Mouse (Mus musculus): ENCODE measurements around the gene Fstl1. TPM values are rescaled to one million over a fixed set of nuclear protein-coding genes. Genes with fewer than 3 reads are reported as not detected.
A peak's percentile ranks its signal among the peaks of the same experiment; 100 is the strongest.

Fstl1 gene
- total and polyA plus RNA-seq, 3 experiments = 0.08 to 0.35 TPM; not detected in 1

DNA sequence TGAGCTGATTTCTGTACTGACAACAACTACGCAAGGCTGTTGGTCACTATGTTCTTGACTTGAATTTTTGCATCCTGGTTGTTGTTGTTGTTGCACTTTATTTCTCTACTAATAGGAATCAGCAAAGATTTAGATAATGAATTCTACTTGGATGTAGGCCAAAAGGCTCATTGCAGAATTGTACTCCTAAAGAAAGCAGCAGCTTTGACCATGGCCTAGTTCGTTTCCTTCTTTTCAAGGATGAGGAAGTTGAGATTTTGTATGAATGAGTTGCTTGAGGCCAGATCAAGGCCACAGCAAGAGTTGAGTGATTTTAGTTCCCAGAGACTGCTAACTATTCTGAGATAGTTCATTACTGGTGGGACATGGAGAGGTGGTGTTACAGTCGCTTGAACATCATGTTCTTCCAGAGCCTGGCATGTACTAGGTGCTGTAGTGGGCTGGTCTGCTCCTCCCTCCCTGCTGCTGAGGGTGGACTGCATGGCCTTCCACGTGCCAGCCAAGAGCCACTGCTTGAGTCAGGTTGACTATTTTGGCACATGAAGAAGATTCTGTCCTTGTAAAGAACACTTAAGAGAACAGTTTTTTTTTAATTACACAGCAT is 94.5 kb downstream of the Fstl1 start:
- Histone ChIP-seq H3K4me3 (ENCODE audit: control insufficient read depth in 1 of 2, insufficient read depth in 1 of 2, low read depth in 2 of 2, low read length in 2 of 2) (no peak overlapping the region), H3K27me3 (ENCODE audit: control insufficient read depth in 1 of 2, insufficient read depth in 2 of 2, low read length in 2 of 2) (no peaks in the 10 kb centered on the region), H3K79me2 (ENCODE audit: control insufficient read depth, insufficient read depth, low read length, poor library complexity) (peaks cover 52% of the 10 kb centered on the region), H3K4me1 (ENCODE audit: control insufficient read depth in 1 of 2, insufficient read depth in 2 of 2, low read length in 2 of 2) (peaks cover 4 to 22% of the 10 kb centered on the region in 2 experiments), H3K27ac (ENCODE audit: control insufficient read depth, low read depth, low read length) (0 out of 2 replicates have a peak overlapping the region, but pooled peaks have one; percentile 16), H3K9me3 (replicated peaks; ENCODE audit: insufficient read depth, low read length) (no peaks in the 10 kb centered on the region), H3K9ac (ENCODE audit: control insufficient read depth, low read depth, low read length, poor library complexity, severe bottlenecking) (no peak overlapping the region), H3K36me3 (ENCODE audit: control insufficient read depth in 1 of 2, insufficient read depth in 2 of 2, low read length in 2 of 2) (peaks cover 4 to 29% of the 10 kb centered on the region in 2 experiments)
- DNase-seq (ENCODE audit: low read depth, low spot score) = peak; percentile 70
- TF ChIP-seq TCF12 (IDR thresholded peaks at IDR 0.05; ENCODE audit: low read depth, low read length) (no peak), POLR2AphosphoS2 (IDR thresholded peaks at IDR 0.05; ENCODE audit: low read length) (no peak), NELFE (IDR thresholded peaks at IDR 0.05; ENCODE audit: low read depth, low read length) (no peak), HCFC1 (IDR thresholded peaks at IDR 0.05; ENCODE audit: low read depth, low read length) (no peak), CHD2 (IDR thresholded peaks at IDR 0.05; ENCODE audit: low read length) (no peak), SMC3 (IDR thresholded peaks at IDR 0.05; ENCODE audit: low read depth, low read length) (no peak), ELF1 (IDR thresholded peaks at IDR 0.05; ENCODE audit: low read depth, low read length) (no peak), E2F4 (IDR thresholded peaks at IDR 0.05; ENCODE audit: borderline replicate concordance, low read depth, low read length) (no peak), UBTF (IDR thresholded peaks at IDR 0.05; ENCODE audit: borderline replicate concordance, insufficient read depth, low read depth, low read length) (no peak), MXI1 (IDR thresholded peaks at IDR 0.05; ENCODE audit: low read depth, low read length) (no peak), MYC (IDR thresholded peaks at IDR 0.05; ENCODE audit: low read depth, low read length) (no peak), RAD21 (IDR thresholded peaks at IDR 0.05; ENCODE audit: low read depth, low read length) (no peak), MYB (IDR thresholded peaks at IDR 0.05; ENCODE audit: low read depth, low read length) (no peak)

DNA sequence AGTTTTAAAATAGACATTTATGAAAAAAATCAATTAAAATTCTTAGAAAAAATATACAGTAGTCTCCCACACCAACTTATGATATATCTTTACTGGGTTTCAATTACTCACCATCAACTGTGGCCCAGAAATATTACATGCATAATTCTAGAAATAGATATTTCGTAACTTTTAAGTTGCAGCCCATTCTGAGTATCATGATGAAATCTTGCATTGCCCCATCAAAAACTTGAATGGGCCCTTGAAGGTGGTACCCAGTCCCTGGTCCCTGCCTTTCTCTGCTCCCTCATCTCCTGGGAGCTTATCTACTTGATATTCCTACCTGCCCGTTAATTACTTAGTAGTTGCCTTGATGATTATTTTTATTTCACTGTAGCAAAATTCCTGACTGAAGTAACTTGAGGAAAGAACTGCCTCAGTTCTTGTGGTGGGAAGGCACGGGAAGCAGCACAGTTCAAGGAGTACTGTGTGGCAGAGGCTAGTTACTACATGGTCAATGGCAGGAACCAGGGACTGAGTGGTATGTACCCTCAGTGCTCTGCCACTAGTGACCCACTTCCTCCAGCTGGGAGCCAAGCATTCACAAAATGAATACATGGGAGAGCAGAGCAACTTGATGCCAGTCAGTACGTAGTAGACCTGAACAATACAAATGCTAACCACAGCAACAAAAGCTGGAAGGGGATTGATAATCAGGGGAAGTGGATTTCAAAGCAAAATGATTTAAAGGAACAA is 98.0 kb downstream of the Fstl1 start:
- Histone ChIP-seq H3K4me3 (ENCODE audit: control insufficient read depth in 1 of 2, insufficient read depth in 1 of 2, low read depth in 2 of 2, low read length in 2 of 2) (no peak overlapping the region), H3K79me2 (ENCODE audit: control insufficient read depth, insufficient read depth, low read length, poor library complexity) (peaks cover 48% of the 10 kb centered on the region), H3K27ac (ENCODE audit: control insufficient read depth, low read depth, low read length) (no peak overlapping the region), H3K9ac (ENCODE audit: control insufficient read depth, low read depth, low read length, poor library complexity, severe bottlenecking) (no peak overlapping the region), H3K27me3 (ENCODE audit: control insufficient read depth in 1 of 2, insufficient read depth in 2 of 2, low read length in 2 of 2) (no peaks in the 10 kb centered on the region), H3K36me3 (ENCODE audit: control insufficient read depth in 1 of 2, insufficient read depth in 2 of 2, low read length in 2 of 2) (peaks cover 21 to 36% of the 10 kb centered on the region in 2 experiments), H3K9me3 (replicated peaks; ENCODE audit: insufficient read depth, low read length) (no peaks in the 10 kb centered on the region), H3K4me1 (ENCODE audit: control insufficient read depth in 1 of 2, insufficient read depth in 2 of 2, low read length in 2 of 2) (peaks cover 4 to 26% of the 10 kb centered on the region in 2 experiments)
- DNase-seq (ENCODE audit: low read depth, low spot score) = no peak
- TF ChIP-seq MAFK (IDR thresholded peaks at IDR 0.05; ENCODE audit: borderline replicate concordance, low read depth, low read length) = no peak
- TF ChIP-seq ZNF384 (IDR thresholded peaks at IDR 0.05; ENCODE audit: low read depth, low read length) = no peak
- TF ChIP-seq MYC (IDR thresholded peaks at IDR 0.05; ENCODE audit: low read depth, low read length) = no peak
- no peak for TF ChIP-seq ELF1 (IDR thresholded peaks at IDR 0.05; ENCODE audit: low read depth, low read length)
- no peak for TF ChIP-seq JUND (IDR thresholded peaks at IDR 0.05; ENCODE audit: low read depth, low read length)
- TF ChIP-seq EP300 (IDR thresholded peaks at IDR 0.05; ENCODE audit: low read depth in 1 of 2, low read length in 2 of 2) = no peak
- no peak for TF ChIP-seq NELFE (IDR thresholded peaks at IDR 0.05; ENCODE audit: low read depth, low read length)
- TF ChIP-seq MEF2A (IDR thresholded peaks at IDR 0.05; ENCODE audit: extremely low read depth, insufficient replicate concordance, low read depth, low read length, poor library complexity, severe bottlenecking) = no peak
- TF ChIP-seq CTCF (IDR thresholded peaks at IDR 0.05 in 2 of 3, conservative IDR thresholded peaks at IDR 0.05 in 1 of 3; ENCODE audit: control insufficient read depth in 1 of 3, insufficient read depth in 1 of 3, low read depth in 2 of 3, low read length in 3 of 3, poor library complexity in 1 of 3, severe bottlenecking in 1 of 3) = no peak
- TF ChIP-seq BHLHE40 (IDR thresholded peaks at IDR 0.05; ENCODE audit: borderline replicate concordance, low read depth, low read length) = no peak
- TF ChIP-seq E2F4 (IDR thresholded peaks at IDR 0.05; ENCODE audit: borderline replicate concordance, low read depth, low read length) = no peak
- no peak for TF ChIP-seq TBP (IDR thresholded peaks at IDR 0.05; ENCODE audit: low read depth, low read length)
- no peak for TF ChIP-seq POLR2AphosphoS5 (IDR thresholded peaks at IDR 0.05; ENCODE audit: borderline replicate concordance, low read depth, low read length)
- no peak for TF ChIP-seq HCFC1 (IDR thresholded peaks at IDR 0.05; ENCODE audit: low read depth, low read length)
- TF ChIP-seq KAT2A (conservative IDR thresholded peaks at IDR 0.05; ENCODE audit: low read depth, low read length) = no peak
- no peak for TF ChIP-seq TAL1 (IDR thresholded peaks at IDR 0.05; ENCODE audit: low read length)
- no peak for TF ChIP-seq USF1 (IDR thresholded peaks at IDR 0.05; ENCODE audit: low read depth, low read length)

Data from MEL (cell line).